Mouse (Mus musculus) limb, embryonic 12.5 days (tissue): ENCODE results near the gene Arid5b. TPM values are rescaled to one million over a fixed set of nuclear protein-coding genes. Genes with fewer than 3 reads are reported as not detected.

Experiments used
- ATAC-seq: fragments of 200-750 bp; cut with Nextera tagmentation; 2 replicates; pipeline ENCODE4 v1.8.0; 2017; ENCODE audit warnings: low read depth, moderate TSS enrichment; ENCODE audit not compliant: insufficient number of reproducible peaks, insufficient read depth, low FRiP score, low TSS enrichment
- H3K27ac ChIP-seq: fragments of 300-500 bp; sonication (generic); 2 replicates; pipeline ENCODE4 v1.5.1; 2016; ENCODE audit warnings: mild to moderate bottlenecking, moderate library complexity
- H3K27me3 ChIP-seq: fragments of 300-500 bp; sonication (generic); 2 replicates; pipeline ENCODE4 v1.6.1; 2016; ENCODE audit warnings: mild to moderate bottlenecking, moderate library complexity
- H3K36me3 ChIP-seq: fragments of 300-500 bp; sonication (generic); 2 replicates; pipeline ENCODE4 v1.6.1; 2016; ENCODE audit warnings: mild to moderate bottlenecking, moderate library complexity
- H3K4me1 ChIP-seq: fragments of 300-500 bp; sonication (generic); replicated peaks from 2 replicates; pipeline ENCODE4 v1.6.1; 2016
- H3K4me2 ChIP-seq: fragments of 300-500 bp; sonication (generic); 2 replicates; pipeline ENCODE4 v1.6.1; 2016; ENCODE audit warnings: mild to moderate bottlenecking, moderate library complexity
- H3K4me3 ChIP-seq: fragments of 300-500 bp; sonication (generic); replicated peaks from 2 replicates; pipeline ENCODE4 v1.5.1; 2016; ENCODE audit warnings: mild to moderate bottlenecking
- H3K9ac ChIP-seq: fragments of 300-500 bp; sonication (generic); replicated peaks from 2 replicates; pipeline ENCODE4 v1.6.1; 2016; ENCODE audit warnings: mild to moderate bottlenecking, moderate library complexity
- H3K9me3 ChIP-seq: fragments of 300-500 bp; sonication (generic); 2 replicates; pipeline ENCODE4 v1.6.1; 2016; ENCODE audit warnings: mild to moderate bottlenecking, moderate library complexity
- WGBS: fragments of 180-500 bp; shearing (Covaris S2); methylation state at CpG from one replicate; pipeline ENCODE4 v1.1.7; 2016; 5-methylcytosine and 5-hydroxymethylcytosine counted together
- polyA plus RNA-seq: library from polyadenylated mRNA; unstranded; fragments of >200 nt; fragmentation: Nextera tagmentation; extraction: Ambion mirVana; gene quantifications from 2 replicates; pipeline ENCODE4 v1.2.1, GENCODE M21; 2016

Gene Arid5b
- polyA plus RNA-seq, 1 experiment from 2014 or later, result 48.0 TPM

DNA sequence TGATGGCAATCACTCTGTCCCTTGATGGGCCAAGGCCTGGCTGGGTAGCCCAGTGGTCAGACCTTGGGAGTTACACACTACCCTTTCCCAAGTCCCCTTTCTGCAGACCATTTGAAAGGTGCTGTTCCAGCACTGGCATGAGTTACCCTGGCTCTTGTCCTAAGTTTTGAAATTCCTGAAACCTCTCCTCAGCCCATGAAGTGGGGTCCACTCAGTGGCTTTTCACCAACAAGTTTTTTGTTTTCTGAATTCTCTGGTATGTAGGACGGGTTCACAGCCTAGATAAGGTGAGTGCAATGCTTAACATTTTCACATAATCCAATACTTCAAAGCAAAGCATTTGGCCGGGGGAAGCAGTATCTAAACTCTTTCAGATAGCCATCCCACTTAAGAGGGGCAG lies 183.4 kb downstream of the Arid5b start:
- no peak for ATAC-seq
- H3K36me3 ChIP-seq, result peaks cover 65% of the 10 kb centered on the region
- 93% methylated on average over 2 of the region's 2 CpGs for WGBS
- no peak overlapping the region for H3K9ac ChIP-seq
- H3K9me3 ChIP-seq, result no peaks in the 10 kb centered on the region
- H3K27ac ChIP-seq, result no peak overlapping the region
- no peak overlapping the region for H3K4me2 ChIP-seq
- no peak overlapping the region for H3K4me3 ChIP-seq
- no peaks in the 10 kb centered on the region for H3K27me3 ChIP-seq
- no peaks in the 10 kb centered on the region for H3K4me1 ChIP-seq

DNA sequence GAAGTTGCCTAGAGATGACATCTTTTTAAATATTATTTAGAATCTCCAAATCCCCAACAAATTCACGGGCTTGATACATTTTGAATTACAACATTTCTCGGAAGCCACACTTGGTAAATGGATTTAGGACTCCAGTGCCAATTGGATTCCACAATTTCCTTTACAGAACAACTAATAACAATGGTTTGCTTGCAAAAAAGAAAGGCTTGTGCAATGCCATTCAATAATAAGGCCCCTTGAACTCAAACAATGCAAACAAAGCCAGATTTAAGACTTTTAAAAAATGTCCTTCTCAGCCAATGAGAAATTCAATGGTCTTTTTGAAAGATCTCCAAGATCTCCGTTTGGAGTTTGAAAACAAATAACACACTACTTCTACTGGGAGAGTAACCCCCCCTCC lies 185.0 kb downstream of the Arid5b start:
- H3K36me3 ChIP-seq, result peaks cover 52% of the 10 kb centered on the region
- no peaks in the 10 kb centered on the region for H3K4me1 ChIP-seq
- no peaks in the 10 kb centered on the region for H3K27me3 ChIP-seq

DNA sequence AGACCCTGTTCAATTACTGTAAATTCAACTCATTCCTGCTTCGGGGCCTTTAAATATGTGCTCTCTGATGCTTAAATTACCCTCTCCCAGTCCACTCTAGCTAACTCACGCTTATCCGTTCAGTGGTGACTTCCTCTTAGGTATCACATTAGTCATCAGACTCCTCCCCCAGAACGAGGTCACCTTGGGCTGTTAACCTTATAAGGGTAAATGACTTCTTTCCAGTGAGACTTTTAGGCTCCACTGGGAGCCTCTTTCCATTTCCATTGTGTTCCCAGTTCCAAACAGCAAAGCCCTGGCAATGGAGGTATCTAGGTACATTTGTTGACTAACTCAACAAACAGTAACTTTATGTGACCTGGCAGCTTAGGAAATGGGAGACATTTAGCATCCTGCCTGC lies 186.7 kb downstream of the Arid5b start:
- no peaks in the 10 kb centered on the region; the same call in 1 of the 2 replicates for H3K4me1 ChIP-seq
- H3K27me3 ChIP-seq, result no peaks in the 10 kb centered on the region
- no peak overlapping the region for H3K4me2 ChIP-seq
- H3K27ac ChIP-seq, result no peak overlapping the region
- 81% methylated on average over 4 of the region's 4 CpGs for WGBS
- no peak for ATAC-seq
- no peak overlapping the region for H3K9ac ChIP-seq
- H3K9me3 ChIP-seq, result no peaks in the 10 kb centered on the region
- H3K4me3 ChIP-seq, result no peak overlapping the region
- peaks cover 36% of the 10 kb centered on the region for H3K36me3 ChIP-seq

More for the DNA sequence above, 185.0 kb downstream of the Arid5b start:
- Histone ChIP-seq H3K27ac (no peak overlapping the region), H3K9ac (no peak overlapping the region), H3K4me2 (no peak overlapping the region), H3K4me3 (no peak overlapping the region), H3K9me3 (no peaks in the 10 kb centered on the region)
- 85% methylated on average over 3 of the region's 3 CpGs for WGBS
- no peak for ATAC-seq

GRCm38 (mm10) chr10:68091011-68091410 lies 187.5 kb downstream of the Arid5b start:
- 91% methylated on average over 11 of the region's 11 CpGs for WGBS
- no peaks in the 10 kb centered on the region; the same call in 1 of the 2 replicates for H3K4me1 ChIP-seq
- no peak overlapping the region for H3K27ac ChIP-seq
- H3K27me3 ChIP-seq, result no peaks in the 10 kb centered on the region
- no peak overlapping the region for H3K9ac ChIP-seq
- no peaks in the 10 kb centered on the region for H3K9me3 ChIP-seq
- H3K4me3 ChIP-seq, result no peak overlapping the region
- ATAC-seq, result no peak
- peaks cover 27% of the 10 kb centered on the region for H3K36me3 ChIP-seq
- H3K4me2 ChIP-seq, result no peak overlapping the region

DNA sequence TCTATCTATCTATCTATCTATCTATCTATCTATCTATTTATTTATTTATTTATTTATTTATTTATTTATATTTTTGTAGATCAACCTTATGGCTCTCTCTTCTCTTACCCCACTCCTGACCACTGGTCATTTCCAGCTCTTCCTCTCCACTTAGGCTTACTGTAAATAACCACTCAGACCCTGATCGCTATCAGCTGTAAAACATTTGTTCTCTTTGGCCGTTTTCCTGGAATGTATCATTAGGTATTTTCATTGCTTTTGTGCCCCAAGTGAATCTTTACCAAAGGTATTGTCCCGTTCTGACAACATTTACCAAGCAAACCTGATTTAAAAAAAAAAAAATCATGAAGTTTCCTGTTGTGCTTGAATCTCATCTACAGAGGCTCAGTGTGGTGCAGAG lies 188.0 kb downstream of the Arid5b start:
- Histone ChIP-seq H3K4me1 (no peaks in the 10 kb centered on the region; the same call in 1 of the 2 replicates), H3K4me2 (no peak overlapping the region), H3K36me3 (peaks cover 23% of the 10 kb centered on the region), H3K9ac (no peak overlapping the region), H3K4me3 (no peak overlapping the region), H3K27me3 (no peaks in the 10 kb centered on the region), H3K27ac (no peak overlapping the region), H3K9me3 (no peaks in the 10 kb centered on the region)
- WGBS, result 80% methylated on average over 3 of the region's 3 CpGs
- ATAC-seq, result no peak

DNA sequence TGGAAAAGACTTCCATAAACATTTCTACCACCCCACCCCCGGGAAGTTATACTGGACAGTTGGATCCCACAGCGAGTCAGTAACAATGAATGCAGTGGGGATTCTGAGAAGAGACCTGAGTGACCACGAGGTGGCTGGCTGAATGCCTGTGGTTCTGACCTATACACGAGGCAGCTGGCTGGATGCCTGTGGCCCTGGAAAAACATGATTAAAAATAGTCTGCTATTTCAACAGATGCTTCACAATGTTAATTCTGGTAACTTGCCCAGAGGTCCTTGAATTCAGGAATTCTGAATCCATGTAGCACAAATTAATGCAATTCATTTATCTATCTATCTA lies 188.4 kb downstream of the Arid5b start:
- H3K36me3 ChIP-seq, result peaks cover 19% of the 10 kb centered on the region
- H3K27ac ChIP-seq, result no peak overlapping the region
- no peak overlapping the region for H3K4me3 ChIP-seq
- H3K27me3 ChIP-seq, result no peaks in the 10 kb centered on the region
- H3K9ac ChIP-seq, result no peak overlapping the region
- no peak overlapping the region for H3K4me2 ChIP-seq
- WGBS, result 76% methylated on average over 4 of the region's 4 CpGs
- ATAC-seq, result no peak
- H3K9me3 ChIP-seq, result no peaks in the 10 kb centered on the region
- no peaks in the 10 kb centered on the region; the same call in 1 of the 2 replicates for H3K4me1 ChIP-seq

GRCm38 (mm10) chr10:68089435-68090196 lies 188.9 kb downstream of the Arid5b start:
- no peak for ATAC-seq
- 70% methylated on average over 15 of the region's 15 CpGs for WGBS
- no peaks in the 10 kb centered on the region for H3K9me3 ChIP-seq
- no peaks in the 10 kb centered on the region for H3K27me3 ChIP-seq
- no peaks in the 10 kb centered on the region; the same call in 1 of the 2 replicates for H3K4me1 ChIP-seq
- no peak overlapping the region for H3K4me3 ChIP-seq
- peaks cover 13% of the 10 kb centered on the region for H3K36me3 ChIP-seq
- no peak overlapping the region for H3K4me2 ChIP-seq
- no peak overlapping the region for H3K27ac ChIP-seq
- no peak overlapping the region for H3K9ac ChIP-seq

GRCm38 (mm10) chr10:68087722-68088121 lies 190.8 kb downstream of the Arid5b start:
- Histone ChIP-seq H3K4me2 (no peak overlapping the region), H3K4me1 (no peaks in the 10 kb centered on the region; the same call in 1 of the 2 replicates), H3K27me3 (no peaks in the 10 kb centered on the region), H3K36me3 (no peaks in the 10 kb centered on the region), H3K27ac (no peak overlapping the region), H3K9me3 (no peaks in the 10 kb centered on the region), H3K9ac (no peak overlapping the region), H3K4me3 (no peak overlapping the region)
- no peak for ATAC-seq
- 82% methylated on average over 3 of the region's 3 CpGs for WGBS

GRCm38 (mm10) chr10:68086973-68087372 lies 191.6 kb downstream of the Arid5b start:
- no peak for ATAC-seq
- WGBS, result 57% methylated on average over 4 of the region's 4 CpGs
- Histone ChIP-seq H3K27me3 (no peaks in the 10 kb centered on the region), H3K4me2 (no peak overlapping the region), H3K4me1 (no peaks in the 10 kb centered on the region; the same call in 1 of the 2 replicates), H3K9me3 (no peaks in the 10 kb centered on the region), H3K9ac (no peak overlapping the region), H3K36me3 (no peaks in the 10 kb centered on the region), H3K4me3 (no peak overlapping the region), H3K27ac (peak overlapping the region; percentile 47; the same call in 1 of the 2 replicates)

DNA sequence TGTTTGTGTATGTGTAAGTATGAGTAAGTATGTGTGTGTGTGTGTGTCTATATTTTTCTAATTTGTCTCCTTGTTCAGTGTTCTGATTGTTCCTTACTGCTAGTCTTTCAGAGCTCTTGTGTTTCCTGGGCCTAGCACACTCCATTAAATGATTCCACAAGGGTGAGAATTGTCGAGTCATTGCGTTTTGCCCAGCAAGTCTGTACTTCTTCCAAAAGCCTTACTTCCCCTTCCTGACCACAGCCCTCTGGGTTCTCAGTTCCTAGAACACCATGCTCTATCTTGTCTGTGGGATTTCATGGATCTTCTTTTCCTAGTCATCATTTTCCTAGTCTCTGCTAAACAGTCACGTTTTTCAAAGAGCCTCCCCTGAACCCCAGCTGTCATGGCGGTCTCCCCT lies 193.0 kb downstream of the Arid5b start:
- Histone ChIP-seq H3K27ac (no peak overlapping the region), H3K27me3 (no peaks in the 10 kb centered on the region), H3K4me1 (no peaks in the 10 kb centered on the region; the same call in 1 of the 2 replicates), H3K4me2 (no peak overlapping the region), H3K36me3 (no peaks in the 10 kb centered on the region), H3K9ac (no peak overlapping the region), H3K4me3 (no peak overlapping the region), H3K9me3 (no peaks in the 10 kb centered on the region)
- ATAC-seq, result no peak
- WGBS, result 78% methylated on average over 4 of the region's 4 CpGs

DNA sequence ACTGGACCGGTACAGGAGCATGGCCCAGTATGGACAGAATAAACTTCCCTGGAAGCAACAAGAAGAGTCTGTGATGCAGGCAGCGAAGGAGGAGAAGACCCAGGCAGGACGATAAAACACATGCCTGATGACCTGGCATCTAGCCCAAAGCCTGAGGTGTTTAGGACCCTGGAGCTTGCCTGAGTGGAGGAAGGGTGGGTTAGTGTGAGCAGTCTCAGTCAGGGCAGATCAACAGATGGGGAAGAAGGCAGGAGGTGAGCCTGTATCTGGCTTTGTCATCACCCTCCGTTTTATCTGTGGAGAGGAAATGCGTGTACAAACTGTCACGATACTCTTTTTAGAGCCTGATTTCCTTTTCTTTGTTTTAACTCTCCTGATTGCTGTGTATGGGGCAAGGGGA lies 196.8 kb downstream of the Arid5b start:
- Histone ChIP-seq H3K9me3 (no peaks in the 10 kb centered on the region; the same call in 1 of the 2 replicates), H3K4me2 (no peak overlapping the region), H3K4me1 (no peaks in the 10 kb centered on the region; the same call in 1 of the 2 replicates), H3K4me3 (no peak overlapping the region), H3K27me3 (no peaks in the 10 kb centered on the region), H3K9ac (no peak overlapping the region), H3K27ac (no peak overlapping the region), H3K36me3 (no peaks in the 10 kb centered on the region)
- ATAC-seq, result no peak
- 66% methylated on average over 6 of the region's 6 CpGs for WGBS
